Mouse (Mus musculus): ENCODE data around the gene Hacl1.
"Not testable (repeated sequence)": the region's sequence is repeated elsewhere in the genome, so short reads cannot be mapped to it uniquely, and the experiment has no call there.

Hacl1 gene

DNA sequence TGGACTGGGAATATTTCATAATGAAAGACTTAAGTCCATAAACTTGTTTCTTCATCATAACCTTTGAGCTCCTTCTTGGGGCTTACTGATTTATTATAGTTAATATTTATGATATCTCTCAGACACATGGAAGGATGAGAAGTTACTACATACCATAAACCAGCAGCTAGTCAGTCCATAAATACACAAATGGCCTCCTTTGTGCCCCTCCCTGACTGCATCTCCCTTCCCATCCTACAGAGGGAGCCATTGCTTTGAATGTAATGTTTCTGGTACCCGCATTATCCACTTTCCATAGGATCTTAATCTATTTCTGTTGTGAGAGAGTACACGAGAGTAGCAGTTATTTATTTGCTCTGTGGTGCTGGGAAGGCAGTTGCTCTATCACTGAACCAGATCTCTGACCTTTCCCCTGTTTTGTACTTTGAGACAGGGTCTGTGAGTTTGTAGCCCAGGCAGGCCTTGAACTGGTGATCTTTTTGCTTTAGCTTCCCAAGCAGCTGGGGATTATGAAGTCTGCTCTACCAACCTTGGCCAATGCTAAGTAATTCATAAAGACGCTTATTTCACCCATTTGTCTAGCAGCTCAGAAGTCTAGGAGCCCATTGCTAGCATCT is 4.0 kb upstream of the Hacl1 start:
- in situ Hi-C loops (cut with MboI; ENCODE audit: low sequenced_read_pairs) = no loop called here

DNA sequence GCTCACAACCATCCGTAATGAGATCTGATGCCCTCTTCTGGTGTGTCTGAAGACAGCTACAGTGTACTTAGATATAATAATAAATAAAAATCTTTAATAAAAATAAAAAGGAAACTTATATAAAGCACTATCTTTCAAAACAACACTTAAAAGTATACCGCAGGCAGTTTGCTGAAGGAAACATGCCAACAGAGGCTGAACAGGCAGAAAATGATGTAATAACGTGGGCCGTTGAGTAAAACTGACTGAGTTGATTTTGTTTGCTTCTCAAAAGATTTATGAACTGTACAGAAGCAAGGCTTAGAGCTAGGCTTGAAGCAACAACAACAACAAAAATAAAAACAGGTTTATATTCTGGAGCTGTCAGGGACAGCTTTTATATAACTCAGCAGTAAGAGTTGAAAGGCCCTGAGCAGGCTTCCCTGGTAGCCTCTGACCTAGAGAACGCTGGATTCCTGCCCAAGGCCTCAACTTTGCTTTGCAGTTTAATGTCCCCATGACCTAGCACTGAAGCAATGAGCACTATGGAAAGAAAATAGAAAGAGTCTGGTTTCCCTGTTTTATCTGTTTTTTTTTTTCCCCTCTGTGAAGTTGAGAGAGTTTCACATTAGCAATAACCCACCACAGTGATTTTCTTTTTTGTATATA is 3.2 kb upstream of the Hacl1 start:
- in situ Hi-C loops (cut with MboI; ENCODE audit: low sequenced_read_pairs) = no loop called here

DNA sequence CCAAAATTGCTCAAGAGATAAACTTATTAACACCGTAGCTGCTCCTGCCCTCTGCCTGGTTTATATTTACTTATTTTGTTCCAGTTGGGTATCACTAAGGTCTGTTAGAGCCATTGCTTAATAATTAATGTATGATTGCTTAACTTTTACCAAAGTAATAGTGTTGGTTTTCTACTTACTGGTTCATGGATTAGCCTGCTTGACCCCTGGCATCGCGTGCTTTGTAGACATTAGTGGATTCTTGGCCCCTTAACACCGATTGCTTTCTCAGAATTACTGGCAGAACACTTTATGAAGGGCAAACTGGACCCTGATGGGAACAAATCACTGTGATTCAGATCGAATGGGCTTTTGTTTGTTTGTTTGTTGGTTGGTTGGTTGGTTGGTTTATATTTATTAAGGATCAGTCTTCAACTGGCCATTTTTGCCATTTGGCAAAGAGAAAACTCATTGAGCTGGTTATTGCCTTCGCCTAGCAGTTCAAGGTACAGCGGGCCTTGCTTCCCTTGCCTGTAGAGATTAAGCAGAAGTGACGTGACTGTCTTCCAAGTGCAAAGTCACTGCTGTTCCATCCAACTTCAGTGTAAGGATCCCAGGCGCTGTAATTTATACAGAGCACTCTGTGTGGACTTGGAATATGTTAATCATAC is 545 bp upstream of the Hacl1 start:
- in situ Hi-C loops (cut with MboI; ENCODE audit: low sequenced_read_pairs) = no loop called here

DNA sequence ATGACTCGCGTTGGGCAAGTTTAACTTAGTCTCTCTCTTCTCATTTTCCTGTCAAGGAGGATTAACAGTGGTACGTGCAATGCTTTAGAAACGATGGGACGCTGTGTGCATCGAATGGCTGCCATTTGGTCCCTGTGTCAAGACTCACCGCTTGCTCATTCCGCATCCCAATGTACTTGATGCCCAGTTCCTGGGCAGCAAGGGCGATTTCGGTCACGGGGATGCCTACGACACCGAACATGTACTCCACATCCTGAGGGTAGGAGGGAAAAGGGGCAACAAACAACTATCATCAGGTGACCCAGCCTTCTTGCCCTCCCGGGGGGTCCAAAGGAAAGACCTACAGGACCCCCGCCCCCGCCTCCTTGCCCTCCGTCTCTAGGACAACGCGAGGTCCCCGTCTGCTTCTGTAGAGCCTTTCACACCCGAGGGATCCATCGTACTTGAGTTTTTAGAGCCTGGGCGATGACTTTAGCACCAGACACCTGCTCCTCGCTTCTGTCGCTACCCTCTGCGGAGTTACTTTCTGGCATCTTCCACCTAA is 668 bp downstream of the Hacl1 start, which contains the start of gene Gm49387:
Gene Gm49387, minus strand, starts transcription at position 533 of the 544 bp plus-strand sequence.
- in situ Hi-C loops (cut with MboI; ENCODE audit: low sequenced_read_pairs) = no loop called here

DNA sequence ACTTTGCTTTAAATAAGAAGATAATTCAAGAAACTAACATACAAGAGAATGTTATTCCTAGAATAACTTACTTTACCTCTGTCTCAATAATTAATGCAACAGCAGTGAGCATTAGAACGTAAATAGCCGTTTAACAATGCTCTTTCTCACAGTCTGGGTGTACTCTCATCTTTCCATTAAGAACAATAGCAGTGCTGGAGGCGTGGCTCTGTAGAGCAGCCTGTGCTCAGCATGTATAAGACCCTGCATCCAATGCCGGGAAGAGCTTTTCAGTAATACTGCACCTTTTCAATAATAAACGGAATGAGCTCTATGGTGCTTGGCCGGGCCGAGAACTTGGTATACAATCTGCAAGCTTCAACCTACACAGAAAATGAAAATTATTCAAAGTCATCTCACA is 10.4 kb downstream of the Hacl1 start:
- in situ Hi-C loops (cut with MboI; ENCODE audit: low sequenced_read_pairs) = no loop called here

DNA sequence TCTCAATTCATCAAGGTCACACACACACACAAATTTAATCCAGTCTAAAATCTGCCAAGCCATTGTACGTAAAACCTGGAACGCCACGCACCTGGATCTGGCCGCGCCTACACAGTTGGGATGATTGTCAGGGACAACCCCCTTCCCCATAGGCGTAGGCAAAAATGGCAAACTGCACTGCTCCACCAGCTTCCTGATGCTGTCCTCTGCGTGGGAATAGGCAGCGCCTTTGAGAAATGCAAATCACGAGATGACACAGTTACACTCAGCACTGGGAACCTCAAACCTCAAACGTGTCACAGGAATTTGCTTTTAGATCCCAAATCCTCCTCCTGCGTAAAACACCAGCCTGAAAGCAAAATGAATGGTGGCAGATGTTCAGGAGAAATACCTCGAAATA is 18.3 kb downstream of the Hacl1 start:
- in situ Hi-C loops (cut with MboI; ENCODE audit: low sequenced_read_pairs) = no loop called here

DNA sequence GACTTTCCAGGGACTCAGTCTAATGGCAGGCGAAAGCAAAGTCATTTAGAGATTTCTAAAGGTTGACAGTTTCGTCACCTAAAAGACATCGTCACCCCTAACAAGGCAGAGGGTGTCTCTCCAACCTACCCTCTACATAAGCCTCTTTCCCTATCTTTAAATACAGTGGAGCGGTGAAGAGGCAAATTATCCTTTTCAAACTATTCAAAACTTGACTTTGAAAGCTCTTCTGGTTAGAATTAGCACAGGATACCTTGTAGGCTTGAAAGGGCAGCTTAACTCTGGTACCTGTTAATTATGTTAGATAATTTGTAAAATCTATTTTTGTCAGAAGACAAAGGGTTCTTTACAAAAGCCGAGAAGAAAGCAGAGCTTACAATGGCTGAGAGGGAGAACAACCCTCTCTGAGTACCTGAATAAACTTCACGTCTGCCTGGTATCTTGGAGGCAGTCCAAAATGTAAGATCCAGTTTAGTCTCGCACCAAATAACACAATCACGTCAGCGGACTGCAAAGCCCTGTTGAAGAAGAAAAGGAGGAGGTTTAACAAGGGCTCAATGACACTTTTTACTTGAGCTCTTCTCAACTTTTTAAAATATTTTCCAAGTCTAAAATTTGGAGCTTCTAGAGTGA is 20.4 kb downstream of the Hacl1 start:
- in situ Hi-C loops (cut with MboI; ENCODE audit: low sequenced_read_pairs) = no loop called here

DNA sequence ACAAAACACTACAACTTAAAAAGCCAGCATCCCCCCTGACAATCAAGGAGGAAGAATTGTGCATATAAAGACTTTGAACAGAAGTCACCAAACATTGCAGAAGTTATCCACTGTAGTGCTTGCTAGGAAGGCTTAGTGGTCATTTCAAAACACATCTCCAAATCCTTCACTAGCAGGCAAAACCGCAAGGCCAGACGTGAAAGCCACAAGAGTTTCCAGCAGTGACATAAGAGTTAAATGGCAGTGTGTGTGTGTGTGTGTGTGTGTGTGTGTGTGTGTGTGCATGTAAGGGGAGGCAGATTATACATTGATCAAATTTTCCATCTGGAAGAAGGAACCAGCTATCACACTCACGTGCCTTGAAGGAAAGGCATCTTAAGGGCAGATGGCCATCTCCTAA is 23.1 kb downstream of the Hacl1 start:
- in situ Hi-C loops (cut with MboI; ENCODE audit: low sequenced_read_pairs) = no loop called here

DNA sequence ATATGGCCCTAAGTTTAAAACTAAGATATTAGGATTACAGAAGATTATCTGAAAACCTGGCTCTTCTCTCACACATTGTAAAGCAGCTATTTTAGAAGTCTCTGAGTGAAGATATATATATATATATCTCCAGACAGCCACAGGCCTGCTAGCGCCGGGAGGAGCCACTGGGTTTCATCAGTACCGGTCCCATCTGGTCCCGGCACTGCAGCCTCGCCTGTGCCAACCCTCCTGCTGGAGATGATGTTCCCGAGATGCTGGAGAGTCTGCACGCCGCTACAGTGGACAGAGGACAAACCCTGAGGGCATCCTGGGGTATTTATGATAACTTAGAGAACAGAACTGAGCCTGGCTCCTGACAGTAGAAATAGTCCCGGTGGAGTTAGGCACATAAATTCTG is 23.9 kb downstream of the Hacl1 start:
- in situ Hi-C loops (cut with MboI; ENCODE audit: low sequenced_read_pairs) = no loop called here

DNA sequence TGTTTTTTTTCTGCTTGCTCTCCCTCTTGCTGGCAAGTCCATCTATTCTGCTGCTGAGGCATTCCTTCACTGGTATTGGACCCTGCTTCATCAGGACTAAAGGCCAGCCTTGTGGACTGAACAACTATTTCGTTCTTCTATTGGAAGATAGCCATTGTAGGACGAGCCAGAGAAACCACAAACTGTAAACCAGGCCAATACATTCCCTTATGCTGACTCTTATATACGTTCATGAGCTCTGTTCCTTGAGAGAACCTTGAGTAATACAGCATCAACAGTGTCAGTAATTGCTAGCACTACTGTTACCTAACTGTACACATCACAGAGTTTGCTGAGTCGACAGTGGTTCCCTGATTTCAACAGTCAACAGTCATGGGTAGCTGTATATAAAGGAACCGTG is 27.4 kb downstream of the Hacl1 start:
- in situ Hi-C loops (cut with MboI; ENCODE audit: low sequenced_read_pairs) = no loop called here

DNA sequence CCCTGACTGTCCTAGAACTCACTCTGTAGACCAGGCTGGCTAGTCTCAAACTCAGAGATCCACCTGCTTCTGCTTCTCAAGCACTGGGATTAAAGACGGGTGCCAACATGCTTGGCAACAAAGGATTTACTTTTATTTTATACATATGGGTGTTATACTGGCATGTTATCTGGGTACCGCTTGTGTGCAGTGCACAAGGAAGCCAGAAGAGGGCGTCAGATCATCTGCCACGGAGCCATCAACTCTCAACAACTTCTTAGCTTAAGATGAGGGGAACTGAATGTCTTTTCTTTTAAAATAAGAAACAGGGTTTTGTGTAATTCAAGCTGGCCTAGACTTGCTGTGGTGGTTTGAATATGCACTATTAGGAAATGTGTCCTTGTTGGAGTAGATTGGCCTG is 29.1 kb downstream of the Hacl1 start:
- in situ Hi-C loops (cut with MboI; ENCODE audit: low sequenced_read_pairs) = no loop called here

DNA sequence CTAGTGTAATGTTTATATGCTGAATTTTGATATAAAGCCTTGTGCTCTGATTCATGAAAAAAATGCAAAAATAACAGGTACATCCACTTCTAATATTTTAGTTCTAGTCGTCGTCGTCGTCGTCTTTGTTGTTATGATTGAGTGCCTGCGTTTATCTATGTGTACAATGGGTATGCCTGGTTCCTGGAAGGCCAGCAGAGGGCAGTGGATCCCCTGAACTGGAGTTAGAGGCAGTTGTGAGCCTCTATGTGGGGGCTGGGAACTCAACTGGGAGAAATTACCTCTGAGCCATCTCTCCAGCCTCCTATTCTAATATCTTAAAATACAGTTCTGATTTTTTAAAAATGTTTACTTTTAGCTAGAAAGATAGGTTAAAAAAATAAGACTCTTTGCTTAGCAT is 35.6 kb downstream of the Hacl1 start:
- in situ Hi-C loops (cut with MboI; ENCODE audit: low sequenced_read_pairs) = loop anchor here (5.0 kb wide), 1 partner anchor 83 kb away; no protein-coding TSS in a partner anchor

DNA sequence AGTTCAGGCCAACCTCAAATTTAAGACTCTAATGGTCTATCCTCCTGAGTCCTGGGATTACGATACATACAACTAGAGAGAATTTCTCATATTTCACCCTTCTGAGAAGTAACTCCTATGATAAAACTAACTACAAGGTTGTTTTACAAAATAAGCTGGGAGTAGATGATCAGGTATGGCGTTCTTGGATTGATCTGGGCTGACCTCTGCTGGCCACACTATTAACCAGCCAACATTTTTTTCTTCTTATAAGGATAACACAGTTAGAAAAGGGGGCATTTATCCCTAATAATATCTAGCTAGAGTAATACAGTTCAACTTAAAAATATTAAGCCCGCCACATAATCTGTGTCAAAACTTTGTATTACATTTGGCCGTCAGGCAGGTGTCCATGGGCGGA is 36.2 kb downstream of the Hacl1 start:
- in situ Hi-C loops (cut with MboI; ENCODE audit: low sequenced_read_pairs) = loop anchor here (5.0 kb wide), 1 partner anchor 83 kb away; no protein-coding TSS in a partner anchor

DNA sequence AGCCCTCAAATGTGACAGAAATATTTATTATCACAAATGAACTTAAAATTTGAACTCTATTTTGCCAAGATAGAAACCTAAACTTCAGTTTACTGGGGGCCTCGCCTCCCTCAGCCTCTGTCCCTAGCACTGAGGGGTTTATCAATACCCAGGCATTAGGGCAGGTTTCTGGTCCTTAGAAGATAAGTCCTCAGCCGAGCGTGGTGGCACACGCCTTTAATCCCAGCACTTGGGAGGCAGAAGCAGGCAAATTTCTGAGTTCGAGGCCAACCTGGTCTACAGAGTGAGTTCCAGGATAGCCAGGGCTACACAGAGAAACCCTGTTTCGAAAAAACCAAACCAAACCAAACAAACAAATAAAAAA is 38.5 kb downstream of the Hacl1 start:
- in situ Hi-C loops (cut with MboI; ENCODE audit: low sequenced_read_pairs) = not testable (repeated sequence)

DNA sequence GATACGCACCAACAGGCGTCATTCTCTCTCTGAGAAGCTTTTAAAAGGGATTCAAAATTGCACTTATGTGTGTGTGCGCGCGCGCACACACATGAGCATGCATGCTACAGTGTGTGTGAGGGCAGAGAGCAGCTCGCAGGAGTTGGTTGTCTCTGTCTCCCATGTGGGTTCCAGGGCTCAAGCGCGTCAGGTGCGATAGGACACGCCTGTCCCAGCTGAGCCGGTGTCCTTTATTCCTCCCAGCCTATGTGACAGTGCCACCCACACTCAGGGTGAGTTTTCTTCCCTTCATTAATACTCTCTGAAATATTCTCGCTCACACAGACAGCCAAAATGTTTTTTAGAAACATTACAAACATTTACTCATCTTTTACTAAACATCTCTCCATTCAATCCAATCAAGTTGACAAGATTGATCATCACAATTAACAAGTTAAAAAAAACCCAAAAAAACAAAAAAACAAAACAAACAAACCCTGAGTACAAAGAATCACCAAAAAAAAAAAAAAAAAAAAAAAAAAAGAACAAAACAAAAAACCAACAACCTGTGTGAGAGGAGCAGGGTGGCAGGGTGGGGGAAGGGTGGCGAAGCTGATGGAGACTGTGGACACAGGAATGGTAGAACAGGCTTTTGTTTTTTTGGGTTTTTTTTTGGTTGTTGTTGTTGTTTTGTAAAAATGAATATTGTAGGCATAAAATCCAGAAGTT is 39.0 kb downstream of the Hacl1 start:
- in situ Hi-C loops (cut with MboI; ENCODE audit: low sequenced_read_pairs) = no loop called here

DNA sequence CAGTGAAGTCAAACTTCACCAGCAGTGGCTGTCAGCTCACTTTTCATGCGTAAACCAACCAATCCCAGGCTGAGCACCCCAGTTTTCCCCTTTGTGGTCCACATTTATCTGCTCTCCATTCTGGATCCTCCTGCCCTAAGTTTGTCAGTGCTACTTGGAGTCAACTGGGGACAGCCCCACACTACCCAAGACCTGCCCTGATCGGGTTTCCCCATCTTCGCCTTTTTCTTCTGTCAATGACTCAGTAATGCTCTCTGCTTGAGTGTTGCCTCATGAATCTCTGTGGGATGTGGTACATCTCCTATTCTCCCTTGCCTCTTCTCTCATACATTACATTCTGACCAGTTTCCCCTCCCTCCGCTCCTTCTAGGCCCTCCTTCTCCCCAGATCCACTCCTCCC is 43.6 kb downstream of the Hacl1 start:
- in situ Hi-C loops (cut with MboI; ENCODE audit: low sequenced_read_pairs) = no loop called here

DNA sequence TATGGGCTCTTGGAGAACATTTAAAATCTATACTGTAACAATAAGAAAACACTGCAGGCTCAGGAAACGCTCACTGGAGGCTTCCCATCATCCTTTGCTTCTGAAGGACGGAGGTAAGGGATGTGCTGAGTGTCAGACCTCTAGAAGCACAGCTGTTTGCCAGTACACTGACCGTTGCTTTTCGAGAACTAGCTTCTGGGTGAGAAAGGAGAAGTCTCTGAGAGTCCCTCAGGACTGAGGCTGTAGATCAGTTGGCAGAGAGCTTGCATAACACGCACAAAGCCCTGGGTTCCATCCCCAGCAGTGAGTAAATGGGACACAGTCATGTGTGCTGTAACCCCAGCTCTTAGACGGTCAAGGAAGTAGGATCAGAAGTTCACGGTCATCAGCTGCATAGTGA is 44.7 kb downstream of the Hacl1 start:
- in situ Hi-C loops (cut with MboI; ENCODE audit: low sequenced_read_pairs) = no loop called here

DNA sequence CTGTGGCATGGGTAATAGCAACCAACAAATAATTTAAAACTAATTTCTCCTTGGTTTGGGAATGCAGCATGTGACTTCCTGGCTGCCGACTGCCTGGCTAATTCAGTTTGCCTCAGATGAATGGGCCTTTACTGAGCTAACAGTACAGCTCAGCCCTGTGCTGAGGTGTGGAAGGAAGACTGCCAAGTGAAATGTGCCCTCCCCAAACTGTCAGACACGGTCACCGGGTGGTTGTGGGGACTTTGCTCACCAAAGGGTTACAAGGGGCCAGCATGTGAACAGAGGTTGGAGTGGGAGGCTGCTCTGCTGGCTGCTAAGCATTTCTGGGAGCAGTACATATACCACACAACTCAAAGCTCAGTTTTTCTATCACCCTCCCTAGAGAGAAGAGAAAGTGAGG is 46.4 kb downstream of the Hacl1 start:
- in situ Hi-C loops (cut with MboI; ENCODE audit: low sequenced_read_pairs) = no loop called here

DNA sequence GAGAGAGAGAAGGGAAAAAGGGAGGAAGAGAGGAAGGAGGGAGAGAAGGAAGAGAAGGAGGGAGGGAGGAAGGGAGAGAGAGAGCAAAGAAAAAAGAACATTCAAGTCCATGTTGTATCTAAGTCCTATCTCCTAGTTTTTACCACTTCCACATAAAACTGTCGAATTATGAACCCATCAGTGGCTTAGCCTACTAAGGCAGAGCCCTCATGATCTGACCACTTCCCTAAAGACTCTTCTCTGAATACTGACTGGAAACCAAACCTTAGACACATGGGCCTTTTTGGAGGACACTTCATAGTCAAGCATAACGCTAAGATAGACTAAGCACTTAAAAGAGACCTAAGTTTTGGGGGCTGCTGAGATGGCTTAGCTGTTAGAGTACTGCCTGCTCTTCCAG is 48.0 kb downstream of the Hacl1 start:
- in situ Hi-C loops (cut with MboI; ENCODE audit: low sequenced_read_pairs) = no loop called here

DNA sequence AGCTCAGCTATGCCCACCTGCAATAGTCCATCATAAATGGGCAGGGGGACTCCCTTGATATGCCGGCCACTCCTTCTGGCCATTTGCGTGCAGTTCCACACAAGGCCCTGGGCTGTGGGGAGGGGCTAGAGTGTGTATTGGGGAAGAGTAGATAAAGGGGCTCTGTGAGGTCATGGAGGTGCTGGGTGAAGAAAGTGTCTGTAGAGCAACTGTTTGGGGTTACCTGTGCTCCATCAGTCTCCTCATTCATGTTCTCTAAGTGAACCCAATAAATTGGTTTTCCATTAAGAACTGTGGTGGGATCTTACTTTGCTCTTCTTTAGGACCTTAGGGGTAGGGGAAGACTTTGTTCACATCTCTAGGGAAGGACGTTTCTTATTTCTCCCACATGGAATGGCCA is 49.8 kb downstream of the Hacl1 start, which contains the start of gene Colq:
Gene Colq, minus strand, starts transcription at position 101 of the 400 bp plus-strand sequence.
- in situ Hi-C loops (cut with MboI; ENCODE audit: low sequenced_read_pairs) = no loop called here

DNA sequence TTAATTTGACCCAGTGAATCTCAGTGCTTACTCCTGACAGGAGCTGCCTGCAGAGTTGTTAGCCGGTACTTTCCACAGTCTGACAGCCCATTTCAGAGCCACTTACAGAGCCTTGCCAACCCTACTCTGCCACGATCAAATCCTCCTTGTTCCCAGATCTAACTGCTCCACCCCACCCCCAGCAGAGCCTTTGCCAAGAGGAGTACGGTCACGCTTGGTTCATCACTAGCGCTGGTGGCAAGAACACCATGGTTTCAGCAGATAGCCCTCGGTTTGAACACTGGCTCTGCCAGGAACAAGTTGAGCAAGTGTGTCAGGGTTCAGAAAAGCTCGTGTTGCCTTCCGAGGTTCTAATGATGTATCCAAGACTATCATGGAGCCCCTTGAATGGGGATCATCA is 54.6 kb downstream of the Hacl1 start:
- in situ Hi-C loops (cut with MboI; ENCODE audit: low sequenced_read_pairs) = no loop called here

Measured in CH12F3 (cell line).